Mouse (Mus musculus) left cerebral cortex, adult 2 months (tissue): Measurements from ENCODE around the gene Agpat3. TPM values are rescaled to one million over a fixed set of nuclear protein-coding genes. Genes with fewer than 3 reads are reported as not detected.

Source experiments
- DNase-seq, 2 experiments: peaks; one replicate each; pipeline ENCODE4 v3.0.0; 2021 to 2022; ENCODE audit warnings: low spot score in 2 of 2, mixed read lengths in 1 of 2; ENCODE audit errors: extremely low spot score in 1 of 2
- H3K27ac ChIP-seq: fragments of 200-600 bp; 2 replicates; pipeline ENCODE4 v1.8.1; 2022
- H3K4me3 ChIP-seq: fragments of 200-600 bp; 2 replicates; pipeline ENCODE4 v1.8.1; 2022
- CTCF ChIP-seq: fragments of 200-600 bp; IDR thresholded peaks from 2 replicates; pipeline ENCODE4 v1.8.1; 2022; ENCODE audit warnings: antibody characterized with exemption, mild to moderate bottlenecking, moderate library complexity
- intact Hi-C: fragments of 180-260 bp; cut with DNase I; formaldehyde crosslinking; loops from one replicate; pipeline ENCODE4 v1.15.1; 2025
- microRNA-seq, 2 experiments: library from miRNA; unstranded; fragments of <30 nt; microRNA quantifications; one replicate each; pipeline ENCODE4 v1.2.0; 2021
- total RNA-seq, 2 experiments: library from RNA; stranded (reverse); gene quantifications; 2 replicates each; pipeline ENCODE4 v1.2.3; 2021

The Agpat3 gene
- total RNA-seq, 2 experiments from 2014 or later: 246 to 255 TPM

DNA sequence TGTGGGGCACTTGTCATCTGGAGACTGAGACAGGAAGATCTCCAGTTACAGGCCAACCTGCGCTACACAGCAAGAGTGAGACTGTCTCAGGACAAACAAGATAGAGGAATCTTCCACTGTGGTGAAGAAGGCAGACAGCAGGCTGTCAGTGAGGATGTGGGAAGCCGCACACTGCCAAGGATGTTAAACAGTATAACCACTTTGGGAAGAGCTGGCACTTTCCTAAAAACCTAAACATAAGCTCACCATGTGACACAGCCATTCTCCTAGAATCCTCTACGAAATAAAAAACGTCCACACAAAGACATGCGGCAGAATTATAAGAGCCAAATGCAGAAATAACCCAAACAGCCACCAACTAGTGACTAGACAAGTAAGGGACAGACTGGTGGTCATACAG lies 114.0 kb downstream of the Agpat3 start:
- no peak for DNase-seq
- H3K27ac ChIP-seq: peak overlapping the region; percentile 71
- no peak overlapping the region for H3K4me3 ChIP-seq
- intact Hi-C loops: no loop called here
- no peak for TF ChIP-seq CTCF

DNA sequence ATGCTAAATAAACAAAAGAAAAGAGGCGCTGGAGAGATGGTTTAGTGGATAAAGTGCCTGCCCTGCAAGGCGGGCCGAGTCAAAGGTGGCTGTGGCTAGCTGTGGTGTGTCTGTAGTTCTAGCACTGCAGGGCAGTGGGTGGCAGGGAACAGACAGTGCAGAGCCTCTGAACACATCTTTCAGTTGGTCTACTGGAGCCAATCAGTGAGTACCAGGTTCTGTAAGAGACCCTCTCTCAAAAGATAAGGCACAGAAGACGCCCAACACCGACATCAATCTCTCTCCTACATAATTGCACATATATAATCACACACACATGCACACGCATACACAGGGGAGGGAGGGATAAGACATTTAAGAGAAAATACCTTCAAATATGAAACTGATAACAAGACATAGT lies 114.5 kb downstream of the Agpat3 start:
- TF ChIP-seq CTCF: no peak
- DNase-seq: no peak
- H3K4me3 ChIP-seq: no peak overlapping the region
- H3K27ac ChIP-seq: peak overlapping the region; percentile 71
- intact Hi-C loops: no loop called here

DNA sequence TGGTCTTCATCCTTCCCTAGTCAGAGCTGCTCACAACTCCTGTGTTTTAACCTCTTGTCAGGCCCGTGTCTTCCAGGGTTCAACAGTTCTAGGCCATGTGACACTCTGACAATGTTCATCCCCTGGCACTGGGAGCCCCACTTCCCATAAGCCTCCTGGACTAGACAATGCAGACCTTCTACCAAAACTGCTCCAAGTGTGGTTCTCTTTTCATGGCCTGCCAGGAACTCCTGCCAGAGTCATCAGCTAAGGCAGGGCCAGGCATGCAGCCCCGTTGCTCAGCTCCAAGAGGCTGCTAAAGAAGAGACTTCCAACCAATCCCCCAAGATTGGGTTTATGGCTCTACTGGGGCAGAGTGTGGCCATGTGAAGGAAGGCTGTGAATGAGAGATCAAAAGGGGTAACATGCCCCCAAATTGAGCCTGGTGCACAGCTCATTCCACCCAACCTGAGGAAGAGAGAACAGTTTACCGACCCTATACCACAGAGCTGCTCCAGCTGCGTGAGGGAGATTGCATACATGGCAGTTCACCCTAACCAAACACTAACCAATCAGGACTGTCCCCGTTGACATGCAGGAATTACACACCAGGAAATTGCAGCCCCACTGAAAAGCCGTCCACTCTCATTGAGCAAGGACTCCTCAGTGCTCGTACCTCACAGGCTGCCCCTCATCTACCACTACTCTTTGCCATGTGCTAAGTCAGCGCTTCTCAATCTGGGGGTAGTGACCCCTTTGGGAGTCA lies 115.2 kb downstream of the Agpat3 start:
- DNase-seq: no peak
- peak overlapping the region; percentile 71 for H3K27ac ChIP-seq
- no peak for TF ChIP-seq CTCF

DNA sequence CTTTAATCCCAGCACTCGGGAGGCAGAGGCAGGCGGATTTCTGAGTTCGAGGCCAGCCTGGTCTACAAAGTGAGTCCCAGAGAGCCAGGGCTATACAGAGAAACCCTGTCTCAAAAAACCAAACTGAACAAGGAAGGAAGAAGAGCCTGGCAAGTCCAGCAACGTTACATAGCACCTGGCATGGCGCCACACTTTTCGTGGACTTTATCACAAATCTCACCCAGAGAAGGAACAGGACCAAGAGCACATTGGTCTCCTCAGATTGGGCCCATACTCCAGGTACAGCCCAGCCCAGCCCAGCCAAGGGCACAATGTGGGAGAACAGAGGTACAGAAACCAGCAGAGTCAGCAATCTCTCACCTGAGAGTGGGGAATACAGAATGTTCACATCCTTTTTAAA lies 118.5 kb downstream of the Agpat3 start:
- H3K27ac ChIP-seq: no peak overlapping the region
- no peak for TF ChIP-seq CTCF
- H3K4me3 ChIP-seq: no peak overlapping the region
- intact Hi-C loops: no loop called here
- DNase-seq: no peak

More for the DNA sequence above, 115.2 kb downstream of the Agpat3 start:
- no peak overlapping the region for H3K4me3 ChIP-seq
- intact Hi-C loops: no loop called here

DNA sequence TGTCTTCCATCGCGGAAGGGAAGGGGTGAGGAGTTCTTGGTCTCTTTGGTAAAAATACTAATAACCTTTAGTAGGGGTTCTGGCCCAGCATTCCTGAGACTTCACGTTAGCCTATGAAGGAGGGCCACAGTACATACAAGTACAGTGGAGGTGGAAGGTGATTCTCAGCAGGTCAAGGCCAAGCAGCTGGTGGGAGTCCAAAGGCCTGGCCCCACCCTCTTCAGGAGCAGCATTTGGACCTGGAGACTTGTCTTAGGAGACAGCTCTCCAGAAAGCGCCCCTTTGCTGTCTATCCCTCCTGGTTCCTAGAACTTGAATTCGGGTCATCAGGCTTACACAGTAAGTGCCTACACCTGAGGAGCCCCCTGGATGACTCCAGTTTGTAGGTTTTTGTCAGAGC lies 119.1 kb downstream of the Agpat3 start:
- intact Hi-C loops: no loop called here
- Histone ChIP-seq H3K27ac (no peak overlapping the region), H3K4me3 (no peak overlapping the region)
- TF ChIP-seq CTCF: no peak
- DNase-seq: no peak

DNA sequence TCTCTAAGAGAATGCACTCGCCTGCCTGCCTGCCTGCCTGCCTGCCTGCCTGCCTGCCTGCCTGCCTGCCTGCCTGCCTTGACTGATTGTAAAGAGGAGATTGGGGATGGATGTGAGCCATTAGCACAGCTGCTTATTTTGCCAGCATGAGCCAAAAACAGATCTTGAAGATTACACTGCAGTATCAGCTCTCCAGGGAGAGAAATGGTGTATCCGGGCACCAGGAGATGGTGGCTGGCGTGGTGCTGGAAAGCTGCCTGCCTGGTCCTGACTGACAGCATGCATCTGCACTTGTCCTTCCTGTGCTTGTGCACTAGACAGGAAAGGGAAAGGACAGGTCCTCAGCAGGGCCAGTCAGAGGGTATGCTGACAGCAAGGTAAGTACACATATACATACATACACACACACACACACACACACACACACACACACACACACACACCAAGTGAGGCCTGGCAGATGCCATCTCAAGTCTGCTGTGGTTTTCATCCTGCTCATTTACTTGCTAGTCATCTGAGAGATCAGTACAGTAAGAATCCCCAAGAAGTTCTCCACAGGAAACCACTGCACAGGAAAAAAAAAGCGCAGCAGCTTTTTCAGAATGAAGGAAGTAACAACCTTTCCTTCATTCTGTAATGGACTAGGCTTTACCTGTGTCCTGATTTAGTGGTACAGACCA lies 119.8 kb downstream of the Agpat3 start:
- DNase-seq: no peak
- H3K4me3 ChIP-seq: no peak overlapping the region
- intact Hi-C loops: no loop called here
- TF ChIP-seq CTCF: no peak
- no peak overlapping the region for H3K27ac ChIP-seq

DNA sequence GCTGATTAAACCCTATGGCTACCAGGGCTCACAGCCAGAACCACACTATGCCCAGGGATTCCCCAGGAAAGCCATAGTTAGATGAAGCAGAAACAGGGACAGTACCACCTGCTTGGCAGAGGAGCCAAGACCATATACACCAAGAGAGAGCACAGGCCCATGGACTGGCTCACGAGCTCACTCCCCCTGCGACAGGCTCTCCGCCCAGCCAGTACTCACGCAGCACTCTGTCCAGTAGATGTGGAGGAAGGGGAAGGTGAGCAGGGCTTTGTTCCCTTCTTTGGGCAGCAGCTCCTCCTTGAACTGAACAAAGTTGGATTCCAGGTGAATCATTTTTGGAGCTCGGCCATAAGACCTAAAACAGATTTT lies 123.7 kb downstream of the Agpat3 start:
- no peak for TF ChIP-seq CTCF
- intact Hi-C loops: no loop called here
- DNase-seq: no peak
- no peak overlapping the region for H3K4me3 ChIP-seq
- H3K27ac ChIP-seq: 0 out of 2 replicates have a peak overlapping the region, but pooled peaks have one; percentile 10

DNA sequence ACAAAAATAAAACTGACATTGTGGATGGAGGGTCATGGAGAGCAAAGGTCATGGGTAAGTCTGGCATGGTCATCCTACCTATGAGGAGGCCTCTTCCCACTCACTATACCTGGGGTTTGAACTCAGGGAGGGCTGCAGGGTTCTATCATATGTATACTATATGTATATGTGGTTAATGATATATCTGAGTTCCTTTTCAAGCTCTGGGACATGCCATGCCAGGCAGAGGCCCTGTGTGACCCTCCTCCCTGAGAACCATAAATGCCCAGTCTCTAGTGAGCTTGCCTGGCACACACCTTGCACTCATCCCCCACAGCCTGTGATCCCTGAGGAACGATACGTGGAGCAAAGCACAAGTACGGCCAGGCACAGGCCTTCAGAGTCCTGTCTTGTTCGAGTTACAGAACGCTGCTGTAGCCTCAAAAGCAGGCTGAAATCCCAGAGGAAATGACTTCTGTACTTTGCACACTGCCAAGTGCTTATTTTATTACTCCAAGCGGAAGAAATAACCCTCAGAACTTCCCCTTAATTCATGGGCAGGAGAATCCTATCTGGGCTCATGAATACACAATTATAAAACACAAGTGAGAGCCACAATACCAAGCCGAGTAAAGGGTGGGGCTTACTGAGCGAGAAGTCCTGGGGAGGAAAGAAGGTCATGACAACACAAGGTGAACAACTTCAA lies 124.3 kb downstream of the Agpat3 start:
- intact Hi-C loops: no loop called here
- H3K4me3 ChIP-seq: no peak overlapping the region
- no peak for TF ChIP-seq CTCF
- H3K27ac ChIP-seq: peak overlapping the region; percentile 4; the same call in 1 of the 2 replicates
- DNase-seq: no peak

DNA sequence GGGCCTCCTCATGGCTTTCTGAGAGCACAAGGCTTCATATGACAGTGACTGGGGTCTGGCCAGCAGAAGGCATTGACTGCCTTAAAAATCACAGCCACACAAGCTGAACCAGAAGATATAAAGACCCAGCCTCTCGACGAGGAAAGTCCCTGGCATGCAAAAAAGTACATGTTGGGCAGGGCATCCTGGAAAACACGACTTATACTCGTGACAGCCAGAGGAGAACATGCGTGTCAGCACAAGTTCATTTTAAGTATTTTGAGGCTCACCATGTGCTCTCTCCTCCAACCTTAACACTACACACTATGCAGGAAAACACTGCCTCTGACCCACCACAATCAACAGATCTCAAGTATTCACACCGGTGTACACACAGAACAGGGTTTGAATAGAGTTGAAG lies 128.2 kb downstream of the Agpat3 start:
- no peak overlapping the region for H3K27ac ChIP-seq
- TF ChIP-seq CTCF: no peak
- no peak overlapping the region for H3K4me3 ChIP-seq
- intact Hi-C loops: no loop called here
- no peak for DNase-seq

DNA sequence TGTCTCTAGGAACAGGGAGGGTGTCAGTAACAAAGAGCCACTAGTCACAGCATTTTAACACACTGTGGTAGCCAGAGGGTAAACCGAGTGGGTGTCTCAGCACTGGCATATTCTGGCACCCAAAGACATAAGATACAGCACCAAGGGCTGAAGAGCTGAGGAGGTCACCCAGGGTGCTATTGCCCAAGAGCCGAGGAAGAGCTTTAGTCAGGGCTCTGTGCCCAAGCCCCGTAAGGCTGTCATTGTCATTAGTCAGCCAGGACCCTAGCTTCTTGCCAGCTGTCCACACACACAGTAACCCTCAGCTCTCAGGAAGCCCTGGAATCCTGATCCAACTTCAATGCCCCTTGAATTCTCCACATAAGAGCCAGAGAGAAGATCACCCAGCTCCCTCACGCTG lies 129.4 kb downstream of the Agpat3 start:
- intact Hi-C loops: no loop called here
- no peak for DNase-seq
- no peak overlapping the region for H3K27ac ChIP-seq
- no peak overlapping the region for H3K4me3 ChIP-seq
- TF ChIP-seq CTCF: no peak

DNA sequence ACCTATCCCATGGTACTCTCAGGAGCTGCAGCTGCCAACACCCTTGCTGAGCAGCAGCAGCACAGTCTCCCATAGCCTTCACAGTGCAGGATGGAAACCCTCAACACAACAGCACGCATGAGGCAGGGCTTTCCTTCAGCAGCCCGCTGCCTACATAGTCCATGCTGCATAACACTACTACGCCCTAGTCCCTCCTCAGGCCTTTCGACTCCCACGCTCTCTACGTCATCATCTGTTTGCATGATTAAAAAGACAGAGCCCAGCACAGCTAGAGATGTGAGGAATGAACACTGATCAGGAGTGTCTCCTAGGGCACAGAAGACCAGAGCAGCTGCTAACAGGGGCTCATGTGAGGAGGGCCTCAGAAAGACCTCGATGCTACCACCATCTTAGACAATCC lies 131.0 kb downstream of the Agpat3 start:
- Histone ChIP-seq H3K4me3 (no peak overlapping the region), H3K27ac (no peak overlapping the region)
- DNase-seq: peak in 1 of 2 experiments; percentile 27
- TF ChIP-seq CTCF: no peak
- intact Hi-C loops: no loop called here

DNA sequence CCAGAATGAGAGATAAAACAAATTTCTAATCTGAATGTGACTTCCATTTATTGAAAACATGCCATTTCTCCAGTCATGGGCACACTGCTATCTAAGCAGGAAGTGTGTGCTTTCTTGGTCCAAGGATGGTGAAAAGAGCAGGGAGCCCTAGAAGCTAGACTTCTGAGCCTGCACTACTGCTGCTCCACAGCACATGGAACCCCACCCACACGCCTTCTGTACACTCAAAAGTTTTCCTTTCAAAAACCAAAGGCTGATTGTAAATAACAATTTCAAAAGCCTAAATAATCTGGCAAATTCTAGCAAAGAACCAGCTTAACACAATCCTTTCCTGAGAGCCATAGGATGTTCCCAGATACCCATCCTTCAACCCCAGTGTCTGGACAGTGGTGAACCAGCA lies 132.8 kb downstream of the Agpat3 start:
- no peak overlapping the region for H3K27ac ChIP-seq
- no peak overlapping the region for H3K4me3 ChIP-seq
- DNase-seq: no peak
- TF ChIP-seq CTCF: no peak
- intact Hi-C loops: no loop called here

Small RNA genes within 50 kb of the gene (microRNA-seq; reads per million reads assigned to microRNA genes)
- gene Mir7659: 0 reads per million in 2 experiments

Other genes with a start within 250 kb of the Agpat3 start
- gene D10Jhu81e, start 182.7 kb downstream of the Agpat3 start, total RNA-seq: 100 to 1,000 TPM; 104 TPM
- gene Pwp2, start 167.3 kb downstream of the Agpat3 start, total RNA-seq: 10 to 100 TPM; 19.6 to 19.7 TPM
- gene Trappc10, start 107.8 kb downstream of the Agpat3 start, total RNA-seq: 10 to 100 TPM; 86.7 to 88.6 TPM
- gene Rrp1, start 60.6 kb upstream of the Agpat3 start, total RNA-seq: 100 to 1,000 TPM; 339 to 348 TPM
- gene Cstb, start 73.2 kb upstream of the Agpat3 start, total RNA-seq: 10 to 100 TPM; 41.0 to 41.7 TPM
- gene Pdxk, start 112.5 kb upstream of the Agpat3 start, total RNA-seq: 100 to 1,000 TPM; 114 to 118 TPM
- gene Olfr1358, start 164.9 kb upstream of the Agpat3 start, total RNA-seq: not detected
- 10 to 100 TPM; 29.4 to 30.6 TPM for gene Ilvbl, start 221.9 kb upstream of the Agpat3 start, total RNA-seq
- gene Syde1, start 239.5 kb upstream of the Agpat3 start, total RNA-seq: 1 to 10 TPM; 6.7 to 7.4 TPM